In the genomic region with DNA sequence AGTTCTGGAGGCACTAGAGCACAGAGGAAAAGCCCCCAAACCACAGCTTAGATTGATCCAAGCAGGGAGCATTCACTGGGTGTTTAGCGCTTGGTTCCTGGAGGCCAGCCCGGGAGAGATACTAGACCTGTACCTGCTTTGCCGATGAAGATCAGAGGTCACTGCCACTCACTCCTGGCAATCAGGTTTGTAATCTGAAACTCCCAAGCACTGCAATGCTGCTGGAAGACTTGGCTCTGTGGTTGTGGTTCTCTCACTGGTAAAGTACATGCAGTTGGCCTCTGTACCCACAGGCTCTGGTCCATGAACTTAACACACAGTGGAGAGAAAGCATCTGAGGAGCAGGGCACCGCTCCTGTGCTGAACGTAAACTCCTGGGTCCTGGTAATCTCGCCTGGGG, we compare ENCODE assay signal across 16 mouse cellular contexts.
DNase-seq lines count a peak whose midpoint lies in the region; ATAC-seq and TF ChIP-seq lines count a peak whose summit lies in the region.
"Had no signal": no experiment of that assay in that cellular context is flagged by ENCODE, and none has a peak within 500 bp of the region (broad histone marks: within the 10 kb centered on the region; RNA-seq: fewer than 3 reads in every experiment).

No protein-coding gene starts in this region.

- H3K9me3 ChIP-seq in liver, postnatal 0 days (ENCODE audit: low read length), result no peaks in the 10 kb centered on the region
- no peaks in the 10 kb centered on the region for H3K9me3 ChIP-seq in kidney, embryonic 16.5 days (ENCODE audit: low read length)
- H3K9me3 ChIP-seq in stomach, postnatal 0 days (ENCODE audit: control insufficient read depth, low read length), result no peaks in the 10 kb centered on the region
- H3K9me3 ChIP-seq: midbrain, embryonic 12.5 days; neural tube, embryonic 13.5 days had no signal

- TF ChIP-seq EP300 in liver, postnatal 0 days (IDR thresholded peaks at IDR 0.05; ENCODE audit: low read depth), result no peak
- TF ChIP-seq EP300 in stomach, postnatal 0 days (optimal IDR thresholded peaks at IDR 0.05), result no peak

- 24% methylated on average over 6 of the region's 6 CpGs for WGBS in liver, adult 2 months
- WGBS in liver, postnatal 0 days (ENCODE audit: insufficient replicate concordance), result 63% methylated on average over 6 of the region's 6 CpGs
- WGBS in kidney, embryonic 16.5 days, result 51% methylated on average over 6 of the region's 6 CpGs
- WGBS in stomach, postnatal 0 days, result 50% methylated on average over 6 of the region's 6 CpGs

- intact Hi-C loops in gastrocnemius, postnatal 36 days (cut with DNase I), result no loop called here
- intact Hi-C loops in heart, postnatal 14 days (cut with DNase I), result no loop called here

- TF ChIP-seq CTCF in liver, adult 2 months (IDR thresholded peaks at IDR 0.05; ENCODE audit: low read depth, low read length), result no peak
- no peak for TF ChIP-seq CTCF in liver, postnatal 0 days (IDR thresholded peaks at IDR 0.05; ENCODE audit: low read depth)
- no peak for TF ChIP-seq CTCF in stomach, postnatal 0 days (IDR thresholded peaks at IDR 0.05; ENCODE audit: low read depth)

- peaks cover 3% of the 10 kb centered on the region for H3K4me1 ChIP-seq in liver, adult 2 months (ENCODE audit: control insufficient read depth, insufficient read depth, low read length)
- H3K4me1 ChIP-seq in liver, postnatal 0 days (ENCODE audit: insufficient read depth), result no peaks in the 10 kb centered on the region
- peaks cover 8% of the 10 kb centered on the region; the same call in 1 of the 2 replicates for H3K4me1 ChIP-seq in kidney, embryonic 16.5 days (ENCODE audit: insufficient read depth, low read length)
- H3K4me1 ChIP-seq in stomach, postnatal 0 days (replicated peaks; ENCODE audit: control insufficient read depth, insufficient read depth), result no peaks in the 10 kb centered on the region
- H3K4me1 ChIP-seq: neural tube, embryonic 13.5 days had no signal

- no peaks in the 10 kb centered on the region for H3K27me3 ChIP-seq in liver, adult 2 months (ENCODE audit: control insufficient read depth, insufficient read depth, low read length)
- no peaks in the 10 kb centered on the region for H3K27me3 ChIP-seq in liver, postnatal 0 days (ENCODE audit: insufficient read depth, low read length)
- H3K27me3 ChIP-seq in kidney, embryonic 16.5 days (ENCODE audit: insufficient read depth, low read length), result no peaks in the 10 kb centered on the region
- H3K27me3 ChIP-seq in stomach, postnatal 0 days (ENCODE audit: control insufficient read depth, insufficient read depth, low read length), result no peaks in the 10 kb centered on the region
- H3K27me3 ChIP-seq: midbrain, embryonic 12.5 days; neural tube, embryonic 13.5 days; Patski had no signal

- no peak overlapping the region for H3K4me3 ChIP-seq in liver, adult 2 months (ENCODE audit: insufficient read depth, low read depth, low read length)
- H3K4me3 ChIP-seq in liver, postnatal 0 days (ENCODE audit: low read depth, low read length), result no peak overlapping the region
- no peak overlapping the region for H3K4me3 ChIP-seq in kidney, embryonic 16.5 days (ENCODE audit: low read length)
- H3K4me3 ChIP-seq in stomach, postnatal 0 days (ENCODE audit: low read depth, low read length), result no peak overlapping the region
- H3K4me3 ChIP-seq: midbrain, embryonic 12.5 days; neural tube, embryonic 13.5 days had no signal

- no peak for TF ChIP-seq POLR2A in liver, adult 2 months (IDR thresholded peaks at IDR 0.05; ENCODE audit: extremely low read depth, insufficient read depth, low read length)

- no peaks in the 10 kb centered on the region for H3K36me3 ChIP-seq in liver, adult 2 months (ENCODE audit: control insufficient read depth, insufficient read depth, low read length)
- H3K36me3 ChIP-seq in liver, postnatal 0 days (replicated peaks; ENCODE audit: insufficient read depth, low read length), result no peaks in the 10 kb centered on the region
- no peaks in the 10 kb centered on the region for H3K36me3 ChIP-seq in kidney, embryonic 16.5 days (ENCODE audit: insufficient read depth, low read length)
- H3K36me3 ChIP-seq in stomach, postnatal 0 days (ENCODE audit: control insufficient read depth, insufficient read depth, low read length), result no peaks in the 10 kb centered on the region
- H3K36me3 ChIP-seq: midbrain, embryonic 12.5 days; neural tube, embryonic 13.5 days had no signal

- H3K4me2 ChIP-seq in liver, postnatal 0 days (ENCODE audit: low read depth, low read length), result no peak overlapping the region
- H3K4me2 ChIP-seq in kidney, embryonic 16.5 days (replicated peaks; ENCODE audit: low read depth, low read length), result no peak overlapping the region
- H3K4me2 ChIP-seq in stomach, postnatal 0 days (replicated peaks; ENCODE audit: low read depth), result no peak overlapping the region
- H3K4me2 ChIP-seq: midbrain, embryonic 12.5 days; neural tube, embryonic 13.5 days had no signal

- no peak for ATAC-seq in liver, postnatal 0 days
- ATAC-seq in kidney, embryonic 16.5 days (ENCODE audit: low FRiP score, low TSS enrichment), result no peak
- no peak for ATAC-seq in stomach, postnatal 0 days (ENCODE audit: low FRiP score, low TSS enrichment)
- ATAC-seq: activated CD4-positive, CD25-positive, alpha-beta regulatory T cell, adult 4 months; hindbrain, postnatal 0 days had no signal

- H3K27ac ChIP-seq in liver, adult 2 months (replicated peaks; ENCODE audit: insufficient read depth, low read depth, low read length), result no peak overlapping the region
- no peak overlapping the region for H3K27ac ChIP-seq in liver, postnatal 0 days (ENCODE audit: low read depth)
- peak overlapping the region; percentile 79 for H3K27ac ChIP-seq in kidney, embryonic 16.5 days (ENCODE audit: low read length)
- no peak overlapping the region; the same call in 1 of the 2 replicates for H3K27ac ChIP-seq in stomach, postnatal 0 days (replicated peaks)
- H3K27ac ChIP-seq: hindbrain, postnatal 0 days; macrophage; midbrain, embryonic 12.5 days; neural tube, embryonic 13.5 days had no signal

- peak; percentile 24 for DNase-seq in gastrocnemius, postnatal 25 days
- no peak for DNase-seq in gastrocnemius, postnatal 36 days
- DNase-seq in liver, adult 2 months (ENCODE audit: extremely low read depth, low read depth, low spot score), result peak; percentile 97
- DNase-seq in liver, postnatal 0 days, result no peak
- DNase-seq in stomach, postnatal 0 days (ENCODE audit: low spot score), result peak; percentile 25
- no peak for DNase-seq in ovary, postnatal 10 days (ENCODE audit: low spot score)
- no peak for DNase-seq in heart, postnatal 14 days
- DNase-seq: cerebellum, adult 9-10 months; lung, adult 2 months had no signal

- no peak overlapping the region for H3K9ac ChIP-seq in liver, adult 2 months (ENCODE audit: low read depth, low read length)
- H3K9ac ChIP-seq in liver, postnatal 0 days (replicated peaks), result no peak overlapping the region
- H3K9ac ChIP-seq in kidney, embryonic 16.5 days (replicated peaks; ENCODE audit: low read length), result no peak overlapping the region
- no peak overlapping the region for H3K9ac ChIP-seq in stomach, postnatal 0 days (ENCODE audit: low read length)
- H3K9ac ChIP-seq: midbrain, embryonic 12.5 days; neural tube, embryonic 13.5 days had no signal

- H3K79me2 ChIP-seq in liver, adult 2 months (ENCODE audit: control insufficient read depth, insufficient read depth, low read length), result no peaks in the 10 kb centered on the region

Comparison
In these comparisons a context has a peak if more than half of its experiments do, and no peak if none do; other contexts are left out.
1. DNase-seq: peak in gastrocnemius, postnatal 25 days (single experiment), liver, adult 2 months (single experiment) and stomach, postnatal 0 days (single experiment); none in gastrocnemius, postnatal 36 days (0 of 2), liver, postnatal 0 days (single experiment), ovary, postnatal 10 days (single experiment) and heart, postnatal 14 days (0 of 2).